Mouse (Mus musculus) right cerebral cortex, postnatal 25 days (tissue): ENCODE data around the gene Gdap1l1.

Source experiments
- DNase-seq: peaks from one replicate; pipeline ENCODE4 v3.0.0; 2022

The Gdap1l1 gene

DNA sequence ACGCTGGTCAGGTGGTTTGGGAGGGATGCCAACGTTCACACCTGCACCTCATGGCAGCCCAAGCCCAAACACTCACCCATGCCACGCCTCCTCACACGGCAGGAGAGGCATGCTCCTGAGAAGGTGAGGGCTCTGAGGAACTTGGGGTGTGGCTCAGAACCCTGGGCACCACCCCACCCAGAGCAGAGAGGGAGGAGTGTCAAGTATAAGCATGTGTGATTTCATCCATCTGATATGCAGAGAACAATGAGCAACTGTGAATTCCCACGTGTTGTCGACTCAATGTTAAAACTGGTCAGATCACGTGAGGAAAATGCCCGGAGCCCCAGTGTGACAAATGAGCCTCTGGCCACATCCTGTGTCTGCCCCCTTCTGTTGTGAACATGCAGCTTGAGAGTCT, 28.5 kb downstream of the Gdap1l1 start:
- DNase-seq = no peak

GRCm38 (mm10) chr2:163467585-163467984, 29.3 kb downstream of the Gdap1l1 start:
- no peak for DNase-seq

GRCm38 (mm10) chr2:163468866-163469265, 30.6 kb downstream of the Gdap1l1 start:
- no peak for DNase-seq

DNA sequence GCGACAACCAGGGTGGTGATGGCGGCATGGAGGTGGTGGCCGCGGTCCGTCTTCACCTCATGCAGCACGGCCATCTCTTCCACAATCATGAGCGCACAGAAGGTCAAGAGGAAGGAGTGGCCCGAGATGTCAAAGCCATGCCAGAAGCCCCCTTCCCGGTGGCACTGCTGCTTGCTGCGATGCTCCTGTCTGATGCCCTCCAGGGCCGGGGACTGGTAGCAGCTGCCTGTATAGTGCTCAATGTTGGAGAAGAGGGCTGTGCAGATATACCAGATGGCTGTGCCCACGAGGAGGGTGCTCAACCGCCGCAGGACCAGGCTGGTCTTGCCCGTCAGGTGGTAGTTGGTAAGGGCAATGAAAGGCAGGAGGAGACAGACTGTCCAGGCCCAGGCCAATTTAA, 31.4 kb downstream of the Gdap1l1 start:
- DNase-seq = no peak

GRCm38 (mm10) chr2:163471136-163471535, 32.9 kb downstream of the Gdap1l1 start:
- DNase-seq = no peak

DNA sequence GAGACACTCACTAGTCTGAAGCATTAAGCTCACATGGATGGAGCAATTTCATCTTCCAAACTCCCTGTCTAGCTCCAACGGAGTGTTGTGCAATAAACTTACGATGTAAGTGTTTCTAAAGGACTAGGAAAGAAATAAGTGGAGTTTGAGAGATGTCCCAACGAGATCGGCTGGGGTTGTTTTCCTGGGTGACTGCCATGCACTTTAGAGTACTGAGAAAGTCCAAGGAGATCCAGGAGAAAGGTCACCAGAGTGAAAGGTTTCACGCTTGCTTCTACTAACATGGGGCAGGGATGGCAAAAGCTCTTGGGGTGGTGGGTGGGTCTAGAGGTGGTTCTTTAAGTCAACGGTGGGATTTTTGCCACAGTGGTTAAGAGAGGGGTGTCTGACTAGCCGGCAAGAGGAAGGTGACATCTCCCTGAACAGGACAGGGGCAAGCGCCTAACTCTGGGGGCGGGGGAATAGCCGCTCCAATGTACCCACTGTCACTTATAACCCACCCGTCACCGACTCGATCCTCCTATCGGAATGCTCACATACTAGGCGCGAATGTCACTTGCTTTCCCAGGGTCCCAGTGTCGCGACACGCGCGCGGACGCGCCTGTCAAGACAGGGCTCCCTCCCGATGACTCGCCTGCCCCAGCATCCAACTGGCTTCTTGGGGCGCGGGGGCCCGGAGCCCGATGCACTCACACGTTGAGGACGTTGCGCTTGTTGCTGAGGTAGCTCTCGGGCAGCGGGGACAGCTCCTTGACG, 33.6 kb downstream of the Gdap1l1 start:
- DNase-seq = no peak

DNA sequence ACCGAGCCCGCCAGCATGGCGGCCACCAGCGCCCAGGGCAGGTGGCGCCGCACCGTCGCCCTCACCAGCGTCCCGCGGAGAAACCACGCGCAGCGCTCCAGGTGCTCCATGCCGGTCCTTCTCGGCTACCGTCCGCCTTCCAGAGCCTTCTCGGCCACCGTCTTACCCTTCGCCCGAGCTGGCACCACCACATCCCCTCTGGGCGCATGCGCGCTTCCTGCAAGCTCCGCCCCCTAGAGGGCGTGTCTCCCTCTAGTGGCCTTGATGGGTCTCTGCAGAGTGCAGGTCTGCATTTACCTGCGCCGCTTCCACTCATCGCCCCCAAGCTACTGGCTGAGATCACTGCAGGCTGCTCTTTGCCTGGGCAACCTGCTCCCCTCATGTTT, 34.2 kb downstream of the Gdap1l1 start, which contains the start of gene Fitm2:
TSS of gene Fitm2 (minus strand) at position 164 of the 386 bp plus-strand sequence.
- DNase-seq = peak; percentile 97

GRCm38 (mm10) chr2:163480191-163480825, 42.0 kb downstream of the Gdap1l1 start:
- no peak for DNase-seq

DNA sequence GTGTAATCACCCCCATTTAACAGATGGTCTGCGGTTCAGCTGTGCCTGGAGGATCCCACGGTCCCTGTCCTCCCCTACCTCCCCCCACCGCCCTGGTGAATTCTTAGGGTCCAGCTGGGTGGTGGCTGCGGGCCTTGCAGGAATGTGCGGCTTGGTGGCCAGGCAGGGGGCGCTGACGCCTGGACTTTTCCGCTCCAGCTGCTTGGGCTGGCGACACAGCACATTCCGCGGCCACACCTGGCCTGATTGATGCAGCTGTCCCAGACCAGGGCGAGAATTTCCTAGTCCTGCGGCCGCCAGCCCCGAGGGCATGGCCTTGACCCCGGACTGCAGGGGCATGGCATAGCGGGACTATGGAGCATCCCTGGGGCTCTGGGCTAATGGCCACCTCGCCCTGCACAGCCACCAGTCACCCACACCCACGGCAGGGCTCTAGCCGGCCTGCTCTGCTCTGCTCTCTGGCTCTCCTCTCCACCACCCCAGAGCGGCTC, 43.3 kb downstream of the Gdap1l1 start:
- no peak for DNase-seq

- no peak for DNase-seq
These were observed 49.1 kb downstream of the Gdap1l1 start for GRCm38 (mm10) chr2:163487360-163487759.

DNA sequence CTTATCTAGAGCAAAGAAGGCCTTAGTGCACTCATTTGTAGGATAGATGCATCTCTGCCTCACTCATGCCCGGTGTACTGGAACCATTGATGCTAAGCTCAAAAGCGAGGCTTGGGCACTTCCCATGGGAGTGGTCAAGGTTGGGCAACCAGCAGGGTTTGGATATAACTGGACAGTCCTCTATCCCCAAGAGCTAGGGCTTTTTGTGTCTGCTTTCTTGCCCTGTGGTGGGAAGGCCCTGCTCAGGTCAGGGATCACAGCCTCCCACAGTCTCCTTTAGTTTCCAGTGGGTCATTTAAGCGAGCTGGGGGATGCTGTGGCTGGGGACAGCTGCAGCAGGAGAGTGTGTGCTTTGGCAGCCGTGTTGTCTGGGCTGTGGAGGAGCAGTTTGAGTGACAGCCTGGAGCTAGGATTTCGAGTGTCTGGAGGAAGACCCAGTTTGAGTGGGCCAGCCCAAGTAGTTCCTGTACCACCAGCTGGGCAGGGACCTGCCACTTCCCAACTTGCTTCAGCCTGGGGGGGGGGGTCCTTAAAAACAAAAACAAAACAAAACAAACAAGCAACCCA, 51.5 kb downstream of the Gdap1l1 start:
- no peak for DNase-seq

- no peak for DNase-seq
These were observed 52.4 kb downstream of the Gdap1l1 start for GRCm38 (mm10) chr2:163490656-163491055.

DNA sequence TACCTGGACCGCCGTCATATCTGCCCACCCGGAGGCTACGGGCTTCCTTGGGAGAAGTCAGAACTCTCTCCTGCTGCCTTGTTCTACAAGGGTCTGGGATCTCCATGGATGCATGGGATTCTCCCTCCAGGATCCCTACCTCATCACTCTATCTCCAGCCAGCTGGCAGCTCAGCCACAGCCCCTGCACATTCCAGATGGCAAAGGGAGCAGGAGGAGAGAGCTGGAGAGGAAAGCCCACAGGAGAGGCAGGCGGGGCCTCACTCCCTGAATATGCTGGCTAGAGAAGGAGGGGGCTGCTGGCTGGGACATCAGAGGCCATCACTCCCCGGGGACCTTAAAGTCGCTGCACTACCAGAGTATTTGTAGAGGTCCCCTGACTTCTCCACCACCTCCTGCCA, 53.1 kb downstream of the Gdap1l1 start:
- DNase-seq = no peak

DNA sequence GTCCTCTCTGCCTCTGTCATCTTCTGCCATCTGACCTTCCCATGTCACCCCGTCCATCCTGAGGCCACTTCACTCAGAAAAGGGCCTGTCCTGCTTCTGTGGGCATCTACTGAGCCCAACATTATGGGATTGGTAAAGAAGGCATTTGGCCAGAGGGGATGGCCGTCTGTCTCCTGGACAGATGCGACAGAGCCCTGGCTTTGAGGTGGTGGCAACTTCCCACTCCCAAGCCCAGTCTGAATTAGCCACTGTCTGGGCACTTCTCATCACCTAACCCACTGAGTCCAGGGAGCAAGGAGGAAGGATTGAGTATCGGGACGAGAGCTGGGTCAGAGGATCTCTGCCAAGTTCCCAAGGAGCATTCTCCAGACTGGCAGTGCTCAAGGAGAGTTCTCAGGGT, 53.7 kb downstream of the Gdap1l1 start, which contains the start of gene R3hdml:
TSS of gene R3hdml (plus strand) at position 301 of the 400 bp plus-strand sequence.
- no peak for DNase-seq

DNA sequence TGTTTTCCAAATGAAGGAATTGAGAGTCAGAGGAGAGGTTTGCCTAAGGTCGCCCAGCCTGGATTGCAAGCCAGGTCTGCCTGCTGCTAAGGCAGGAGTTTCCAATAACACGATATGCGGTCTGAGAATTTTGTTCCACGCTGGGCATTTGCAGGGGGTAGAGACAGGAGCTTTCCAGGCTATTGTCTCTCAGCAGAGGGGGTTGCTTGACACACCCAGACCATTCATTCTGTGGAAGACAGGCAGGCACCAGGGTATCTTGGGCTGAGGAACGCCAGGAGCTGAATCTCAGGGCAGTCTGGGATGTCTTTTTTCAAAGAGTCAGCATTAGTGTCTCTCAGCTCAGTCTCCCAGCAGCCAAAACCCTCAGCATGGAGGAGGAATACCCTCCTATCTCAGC, 54.8 kb downstream of the Gdap1l1 start:
- DNase-seq = no peak

GRCm38 (mm10) chr2:163493976-163494375, 55.7 kb downstream of the Gdap1l1 start:
- no peak for DNase-seq

DNA sequence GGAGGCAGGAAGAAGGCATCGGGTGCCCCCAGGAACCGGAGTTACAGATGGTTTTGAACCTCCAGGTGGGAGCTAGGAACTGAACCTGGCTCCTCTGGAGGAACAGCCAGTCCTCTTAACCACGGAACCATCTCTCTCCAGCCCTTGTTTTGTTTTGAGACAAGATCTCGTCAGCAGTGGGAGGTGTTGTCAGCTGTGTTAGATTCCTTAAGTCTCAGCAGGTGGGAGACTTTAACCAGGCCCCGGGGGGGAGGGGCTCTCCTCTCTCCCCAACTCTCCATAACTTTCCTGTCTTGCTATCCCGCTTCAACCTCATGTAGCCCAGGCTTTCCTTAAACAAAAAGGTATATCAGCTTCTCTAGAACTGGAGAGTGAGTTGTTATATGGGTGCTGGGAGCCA, 56.2 kb downstream of the Gdap1l1 start:
- DNase-seq = no peak

GRCm38 (mm10) chr2:163502219-163502618, 63.9 kb downstream of the Gdap1l1 start:
- no peak for DNase-seq

DNA sequence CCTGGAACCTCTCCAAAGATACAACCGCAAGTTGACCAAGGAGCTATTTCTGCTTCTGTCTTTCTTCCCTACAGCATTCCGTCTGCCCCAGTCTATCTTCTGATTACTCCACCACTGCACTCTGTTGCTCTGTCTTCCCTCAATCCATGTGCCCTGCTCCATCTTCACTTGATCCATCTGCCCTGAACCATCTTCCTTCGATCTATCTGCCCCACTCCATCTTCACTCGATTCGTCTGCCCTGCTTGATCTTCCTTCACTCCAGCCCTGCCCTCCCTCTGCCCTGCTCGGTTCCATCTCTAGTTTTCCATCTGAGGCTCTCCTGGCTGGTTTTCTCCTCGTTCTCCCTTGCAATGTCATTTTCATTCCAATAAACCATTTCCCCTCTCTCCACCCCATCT, 64.9 kb downstream of the Gdap1l1 start:
- DNase-seq = no peak
